Mouse (Mus musculus) CH12.LX (cell line): ENCODE data around the gene Cdc42. TPM values are rescaled to one million over a fixed set of nuclear protein-coding genes. Genes with fewer than 3 reads are reported as not detected.

Experiments used
- DNase-seq: peaks from one replicate; pipeline ENCODE4 v3.0.0-alpha.2; 2013; ENCODE audit errors: extremely low read depth
- H3K27ac ChIP-seq: 2 replicates; pipeline ENCODE4 v1.5.1; 2012; ENCODE audit warnings: low read depth, mild to moderate bottlenecking, control low read depth, moderate library complexity; ENCODE audit not compliant: insufficient read depth
- H3K27me3 ChIP-seq: replicated peaks from 2 replicates; pipeline ENCODE3; 2012; ENCODE audit warnings: inconsistent platforms
- H3K36me3 ChIP-seq, 2 experiments: replicated peaks in 1 of 2; 2 replicates each; pipeline versions ENCODE3 to v1.6.1; 2012; ENCODE audit warnings: inconsistent platforms in 1 of 2, low read length in 1 of 2, mild to moderate bottlenecking in 1 of 2, mixed read lengths in 1 of 2, moderate library complexity in 1 of 2; ENCODE audit not compliant: control insufficient read depth in 1 of 2, insufficient read depth in 1 of 2
- H3K4me1 ChIP-seq, 2 experiments: 2 replicates each; pipeline ENCODE4 v1.6.1; 2012; ENCODE audit warnings: inconsistent platforms in 1 of 2, moderate library complexity in 1 of 2; ENCODE audit not compliant: insufficient read depth in 2 of 2, control insufficient read depth in 1 of 2
- H3K4me2 ChIP-seq: 2 replicates; pipeline ENCODE4 v1.6.1; 2012; ENCODE audit warnings: low read depth, mild to moderate bottlenecking, control low read depth; ENCODE audit not compliant: poor library complexity, insufficient read depth, severe bottlenecking
- H3K4me3 ChIP-seq, 3 experiments: fragments of 150-350 bp in 1 of 3; sonication (generic) in 1 of 3; replicated peaks in 1 of 3; 2 replicates each; pipeline versions ENCODE3 to v1.5.1; 2011 to 2012; ENCODE audit warnings: low read depth in 2 of 3, low read length in 2 of 3, mild to moderate bottlenecking in 2 of 3, moderate library complexity in 2 of 3, control low read depth in 1 of 3, improper control_type of control experiment in 1 of 3, inconsistent platforms in 1 of 3, mixed read lengths in 1 of 3; ENCODE audit not compliant: poor library complexity in 1 of 3
- H3K79me2 ChIP-seq: replicated peaks from 2 replicates; pipeline ENCODE4 v1.6.1; 2012; ENCODE audit warnings: mild to moderate bottlenecking, moderate library complexity; ENCODE audit not compliant: control insufficient read depth, poor library complexity, insufficient read depth, severe bottlenecking; ENCODE audit errors: extremely low read depth
- H3K9ac ChIP-seq: 2 replicates; pipeline ENCODE4 v1.6.1; 2012; ENCODE audit warnings: low read depth, mild to moderate bottlenecking, control low read depth, moderate library complexity; ENCODE audit not compliant: insufficient read depth
- H3K9me3 ChIP-seq: replicated peaks from 2 replicates; pipeline ENCODE3; 2012; ENCODE audit warnings: low read length, inconsistent platforms, mixed read lengths
- CHD1 ChIP-seq: IDR thresholded peaks from 2 replicates; pipeline ENCODE4 v1.6.1; 2012; ENCODE audit warnings: low read depth, low read length, improper control_type of control experiment, inconsistent platforms
- JUND ChIP-seq: conservative IDR thresholded peaks from 2 replicates; pipeline ENCODE4 v1.6.1; 2011; ENCODE audit warnings: low read depth, low read length, improper control_type of control experiment
- MAFK ChIP-seq: IDR thresholded peaks from 2 replicates; pipeline ENCODE4 v1.6.1; 2011; ENCODE audit warnings: low read length, improper control_type of control experiment; ENCODE audit not compliant: insufficient replicate concordance
- MEF2A ChIP-seq: IDR thresholded peaks from 2 replicates; pipeline ENCODE4 v1.6.1; 2014; ENCODE audit warnings: low read depth, mild to moderate bottlenecking, inconsistent platforms, low read length, improper control_type of control experiment, borderline replicate concordance
- MXI1 ChIP-seq: IDR thresholded peaks from 2 replicates; pipeline ENCODE4 v1.6.1; 2011; ENCODE audit warnings: mild to moderate bottlenecking, low read depth, low read length, improper control_type of control experiment
- MYC ChIP-seq: IDR thresholded peaks from 2 replicates; pipeline ENCODE4 v1.6.1; 2011; ENCODE audit warnings: low read depth, mild to moderate bottlenecking, improper control_type of control experiment, low read length
- NELFE ChIP-seq: IDR thresholded peaks from 2 replicates; pipeline ENCODE4 v1.6.1; 2011; ENCODE audit warnings: low read depth, low read length, improper control_type of control experiment
- NRF1 ChIP-seq: IDR thresholded peaks from 2 replicates; pipeline ENCODE4 v1.6.1; 2014; ENCODE audit warnings: low read depth, mild to moderate bottlenecking, inconsistent platforms, low read length, improper control_type of control experiment, moderate library complexity
- POLR2A ChIP-seq: IDR thresholded peaks from 2 replicates; pipeline ENCODE4 v1.6.1; 2011; ENCODE audit warnings: low read depth, mild to moderate bottlenecking, improper control_type of control experiment, low read length
- RAD21 ChIP-seq: IDR thresholded peaks from 2 replicates; pipeline ENCODE4 v1.6.1; 2011; ENCODE audit warnings: low read depth, mild to moderate bottlenecking, low read length, improper control_type of control experiment, moderate library complexity
- RCOR1 ChIP-seq: conservative IDR thresholded peaks from 2 replicates; pipeline ENCODE4 v1.6.1; 2012; ENCODE audit warnings: low read depth, mild to moderate bottlenecking, inconsistent platforms, low read length, improper control_type of control experiment
- TBP ChIP-seq: conservative IDR thresholded peaks from 2 replicates; pipeline ENCODE4 v1.6.1; 2011; ENCODE audit warnings: low read depth, low read length, improper control_type of control experiment
- TCF12 ChIP-seq: IDR thresholded peaks from 2 replicates; pipeline ENCODE4 v1.6.1; 2014; ENCODE audit warnings: low read depth, mild to moderate bottlenecking, inconsistent platforms, low read length, improper control_type of control experiment
- UBTF ChIP-seq: IDR thresholded peaks from 2 replicates; pipeline ENCODE4 v1.6.1; 2012; ENCODE audit warnings: low read depth, mild to moderate bottlenecking, inconsistent platforms, low read length, improper control_type of control experiment, moderate library complexity
- USF2 ChIP-seq: conservative IDR thresholded peaks from 2 replicates; pipeline ENCODE4 v1.6.1; 2011; ENCODE audit warnings: low read depth, low read length, improper control_type of control experiment
- ZC3H11A ChIP-seq: IDR thresholded peaks from 2 replicates; pipeline ENCODE4 v1.6.1; 2012; ENCODE audit warnings: low read depth, mild to moderate bottlenecking, inconsistent platforms, low read length, improper control_type of control experiment
- ZKSCAN1 ChIP-seq: IDR thresholded peaks from 2 replicates; pipeline ENCODE4 v1.6.1; 2012; ENCODE audit warnings: low read depth, inconsistent platforms, low read length, improper control_type of control experiment, borderline replicate concordance
- ZMIZ1 ChIP-seq: IDR thresholded peaks from 2 replicates; pipeline ENCODE4 v1.6.1; 2012; ENCODE audit warnings: low read depth, mild to moderate bottlenecking, inconsistent platforms, low read length, improper control_type of control experiment
- ZNF384 ChIP-seq: IDR thresholded peaks from 2 replicates; pipeline ENCODE4 v1.6.1; 2012; ENCODE audit warnings: low read depth, low read length, improper control_type of control experiment, inconsistent platforms
- dilution Hi-C: fragments of 300-500 bp; cut with MboI; formaldehyde crosslinking; loops from 2 replicates; pipeline ENCODE4 v1.14.3; 2020; ENCODE audit warnings: low sequenced_read_pairs; ENCODE audit not compliant: extremely low pct_unique_long_range_greater_than_20kb, extremely low pct_ligation_motif_present
- in situ Hi-C: fragments of 300-500 bp; cut with MboI; formaldehyde crosslinking; loops from 3 replicates; pipeline ENCODE4 v1.14.3; 2019; ENCODE audit warnings: low sequenced_read_pairs, low pct_ligation_motif_present, low pct_unique_long_range_greater_than_20kb, mixed read lengths
- polyA plus RNA-seq: library from polyadenylated mRNA; unstranded; fragments of >175 nt; gene quantifications from 2 replicates; pipeline ENCODE4 v1.2.1, GENCODE M21; 2012; ENCODE audit warnings: low read depth; ENCODE audit not compliant: insufficient read length
- total RNA-seq, 2 experiments: library from RNA; depleted of rRNA; stranded (reverse); fragments of 300-350 nt in 1 of 2; fragments of >200 nt in 1 of 2; gene quantifications; 2 replicates each; pipeline ENCODE4 v1.2.3; 2012 to 2014

The Cdc42 gene
- total and polyA plus RNA-seq, 3 experiments: 209 to 594 (median 378) TPM

DNA sequence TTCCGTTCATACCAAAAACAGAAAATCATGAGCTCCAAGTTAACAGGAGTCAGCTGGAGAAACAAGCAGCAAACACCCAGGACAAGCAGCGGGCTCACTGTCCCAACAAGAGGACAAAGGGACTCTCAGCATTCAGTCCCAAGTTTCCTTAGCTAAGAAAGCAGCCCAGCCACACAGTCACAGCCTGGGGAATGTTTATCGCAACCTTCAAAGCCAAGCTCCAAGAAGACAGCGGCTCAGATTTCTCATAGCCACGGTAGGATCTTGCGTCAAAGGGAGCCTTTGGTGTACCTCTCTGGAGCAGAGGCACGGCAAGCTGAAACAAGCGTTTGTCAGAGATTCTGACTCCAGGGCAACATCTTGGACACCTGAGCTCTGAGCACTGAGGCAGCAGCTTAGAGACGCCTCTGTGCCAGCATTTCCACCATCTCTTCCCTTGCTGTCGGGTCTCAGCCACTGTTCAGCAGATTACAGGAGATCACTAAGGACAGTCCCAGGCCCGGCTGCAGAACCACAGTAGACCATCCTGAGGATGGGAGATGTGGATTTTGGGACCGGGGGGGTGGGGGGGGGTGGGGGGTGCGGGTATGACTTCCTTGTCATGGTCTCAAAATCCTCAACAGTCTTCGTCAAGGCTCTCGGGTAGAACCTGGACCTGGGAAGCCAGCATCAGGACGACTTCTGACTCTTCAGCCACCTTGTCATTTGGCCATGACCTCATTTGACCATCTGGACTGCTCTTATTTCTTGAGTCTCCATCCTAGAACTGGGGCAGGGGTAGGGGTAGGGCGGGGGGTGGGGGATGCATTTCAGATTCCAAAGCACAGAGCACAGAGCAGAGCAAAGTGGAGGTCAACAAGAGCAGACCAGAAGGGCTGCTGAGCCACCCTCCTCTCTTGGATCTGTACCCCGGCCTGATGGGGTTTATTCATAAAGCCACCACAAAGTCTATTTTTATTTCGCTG lies 18.1 kb upstream of the Cdc42 start:
- Histone ChIP-seq H3K4me1 (peaks cover 5 to 11% of the 10 kb centered on the region in 2 experiments), H3K27ac (no peak overlapping the region), H3K4me2 (no peak overlapping the region), H3K36me3 (peaks cover 0 to 11% of the 10 kb centered on the region in 2 experiments), H3K4me3 (no peak overlapping the region), H3K27me3 (no peaks in the 10 kb centered on the region), H3K9me3 (no peaks in the 10 kb centered on the region), H3K79me2 (peaks cover under 1% of the 10 kb centered on the region; the same call in 1 of the 2 replicates), H3K9ac (no peak overlapping the region)
- no peak for TF ChIP-seq MEF2A
- TF ChIP-seq ZKSCAN1: no peak
- TF ChIP-seq ZMIZ1: no peak
- no peak for TF ChIP-seq UBTF
- no peak for TF ChIP-seq MYC
- TF ChIP-seq POLR2A: no peak
- no peak for TF ChIP-seq TBP
- no peak for TF ChIP-seq CHD1
- TF ChIP-seq JUND: no peak
- no peak for TF ChIP-seq MAFK
- dilution Hi-C loops (no loop called here), in situ Hi-C loops (no loop called here)
- DNase-seq: no peak

GRCm38 (mm10) chr4:137373711-137374110 lies 16.2 kb upstream of the Cdc42 start:
- no peak overlapping the region for H3K4me2 ChIP-seq
- in situ Hi-C loops: no loop called here
- no peaks in the 10 kb centered on the region for H3K9me3 ChIP-seq
- TF ChIP-seq MXI1 (no peak), ZMIZ1 (no peak), RCOR1 (no peak), POLR2A (no peak), ZKSCAN1 (no peak), MYC (no peak), ZNF384 (no peak), TCF12 (no peak), RAD21 (no peak), NRF1 (no peak), CHD1 (no peak), TBP (no peak), NELFE (no peak), ZC3H11A (no peak), JUND (no peak), USF2 (no peak)
- H3K4me1 ChIP-seq: peaks cover 11% of the 10 kb centered on the region in 2 experiments
- no peak overlapping the region for H3K4me3 ChIP-seq
- H3K36me3 ChIP-seq: peaks cover 0 to 3% of the 10 kb centered on the region in 2 experiments
- dilution Hi-C loops: no loop called here
- no peaks in the 10 kb centered on the region for H3K79me2 ChIP-seq
- no peak overlapping the region for H3K27ac ChIP-seq
- H3K9ac ChIP-seq: no peak overlapping the region
- DNase-seq: no peak
- H3K27me3 ChIP-seq: no peaks in the 10 kb centered on the region
